Mouse (Mus musculus) monocyte, adult 5-6 weeks (primary cell): ENCODE data around the gene Polr3b. TPM values are rescaled to one million over a fixed set of nuclear protein-coding genes. Genes with fewer than 3 reads are reported as not detected.
A peak's percentile ranks its signal among the peaks of the same experiment; 100 is the strongest.

Experiments
- ATAC-seq: fragments of 153-309, 156-312 bp; replicated peaks from 2 replicates; pipeline ENCODE4 v1.8.0; 2017; ENCODE audit warnings: mild to moderate bottlenecking; ENCODE audit not compliant: low TSS enrichment, insufficient number of reproducible peaks, severe bottlenecking, poor library complexity, low FRiP score
- total RNA-seq: library from RNA; stranded (forward); fragments of 200-1000, 200-491, 200-594 nt; gene quantifications from 3 replicates; pipeline ENCODE4 v1.2.3, GENCODE M21; 2017

Polr3b gene
- total RNA-seq, 1 experiment from 2014 or later: 19.0 TPM

DNA sequence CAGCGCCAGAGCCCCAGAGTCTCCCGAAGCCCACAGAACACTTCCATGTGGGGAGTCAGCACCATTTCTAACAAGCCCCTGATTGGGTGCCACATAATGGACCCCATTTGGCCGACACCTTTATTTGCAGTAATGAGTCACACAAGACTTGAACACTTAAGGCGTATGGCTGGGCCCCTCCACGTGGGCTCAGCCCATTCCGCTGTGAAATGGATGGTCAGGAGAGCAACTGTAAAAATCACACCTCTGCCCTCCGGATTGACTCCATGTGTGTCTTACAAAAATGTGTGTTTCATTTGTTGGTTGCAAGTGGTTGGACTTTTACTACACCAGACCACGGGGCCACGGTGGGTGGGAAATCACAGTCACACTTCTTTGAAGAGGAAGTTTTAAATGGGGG lies 108.9 kb downstream of the Polr3b start:
- ATAC-seq: no peak

DNA sequence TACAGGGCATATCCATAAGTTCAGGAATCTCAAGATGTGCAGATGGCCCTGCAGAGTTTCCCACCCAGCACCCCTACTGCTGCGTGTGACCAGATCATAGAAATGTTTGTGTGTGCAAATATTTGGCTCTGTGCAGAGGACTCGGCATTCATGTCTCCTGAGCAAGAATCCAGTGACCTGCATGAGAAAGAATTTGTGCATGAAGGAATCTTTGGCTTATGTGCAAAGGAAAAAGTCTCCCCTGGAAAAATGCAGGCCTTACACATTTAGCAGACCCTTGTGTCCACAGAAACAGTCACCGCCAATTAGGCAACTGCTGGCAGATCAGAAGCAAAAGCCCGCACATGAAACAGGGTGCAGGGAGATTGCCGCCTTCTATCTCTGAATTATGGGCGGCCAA lies 111.4 kb downstream of the Polr3b start:
- no peak for ATAC-seq

DNA sequence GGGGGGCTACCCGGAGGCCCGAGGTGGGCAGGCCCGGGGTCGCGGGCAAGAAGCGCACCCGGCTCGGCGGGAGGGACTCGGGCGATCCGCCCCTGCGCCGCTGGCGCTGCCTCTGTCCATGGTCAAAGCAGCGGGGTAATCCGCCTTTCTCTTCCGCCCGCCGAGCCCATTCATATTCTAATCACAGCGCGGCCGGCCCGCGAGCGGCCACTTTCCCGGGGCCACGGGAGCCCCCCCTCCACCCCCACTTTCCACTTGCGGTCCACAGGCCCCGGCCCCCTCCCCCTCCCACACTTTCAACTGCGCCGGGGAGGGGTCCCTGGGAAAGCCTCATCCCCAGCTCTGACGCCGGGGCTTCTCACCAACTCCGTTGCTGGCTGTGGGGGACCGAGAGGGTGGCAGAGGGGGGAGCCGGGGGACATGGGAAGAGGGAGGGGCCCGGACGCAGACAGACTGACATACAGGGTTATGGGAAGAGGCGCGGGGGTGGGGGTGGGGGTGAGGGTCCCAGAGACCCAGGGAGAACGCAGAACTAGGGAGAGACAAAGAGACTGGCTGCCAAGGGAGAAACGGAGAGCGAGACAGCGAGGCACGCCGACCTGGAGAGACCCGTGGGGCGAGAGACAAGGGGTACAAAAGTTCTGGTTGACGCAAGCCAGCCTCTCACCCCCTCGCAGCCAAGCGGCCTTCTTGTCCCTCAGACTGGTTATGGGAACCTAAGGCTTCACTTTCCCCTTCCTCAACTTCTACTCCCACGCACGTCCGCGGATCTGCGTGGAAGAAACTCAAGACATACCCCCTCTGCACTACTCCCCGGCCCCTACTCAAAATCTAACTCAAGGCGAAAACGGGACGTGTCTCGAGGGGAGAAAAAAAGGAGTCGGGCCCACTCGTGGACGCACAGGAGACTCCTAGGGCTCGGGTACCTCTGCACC lies 133.0 kb downstream of the Polr3b start:
- no peak for ATAC-seq

DNA sequence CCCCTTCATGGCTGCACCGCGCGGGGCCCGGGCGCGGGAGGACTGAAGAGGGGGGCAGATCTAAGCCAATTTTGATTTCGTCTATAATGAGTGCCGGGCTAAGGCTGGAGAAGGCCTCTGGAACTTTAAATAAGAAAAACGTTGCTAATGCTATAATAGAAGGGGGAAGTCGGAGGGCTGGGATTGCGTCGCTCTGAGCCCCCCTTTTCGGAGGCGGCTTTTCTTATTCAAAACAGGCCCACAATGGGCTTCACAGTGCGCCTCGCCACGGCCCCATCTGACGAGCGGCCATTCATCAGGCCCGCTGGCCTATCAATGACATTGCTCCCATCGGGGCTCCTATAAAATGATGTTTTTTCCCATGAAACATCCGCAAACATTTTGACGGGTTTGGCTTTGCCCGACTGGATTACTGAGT lies 133.7 kb downstream of the Polr3b start, which contains the start of gene Rfx4:
Rfx4 (plus strand) TSS at position 277 of the 418 bp plus-strand sequence.
- no peak for ATAC-seq

DNA sequence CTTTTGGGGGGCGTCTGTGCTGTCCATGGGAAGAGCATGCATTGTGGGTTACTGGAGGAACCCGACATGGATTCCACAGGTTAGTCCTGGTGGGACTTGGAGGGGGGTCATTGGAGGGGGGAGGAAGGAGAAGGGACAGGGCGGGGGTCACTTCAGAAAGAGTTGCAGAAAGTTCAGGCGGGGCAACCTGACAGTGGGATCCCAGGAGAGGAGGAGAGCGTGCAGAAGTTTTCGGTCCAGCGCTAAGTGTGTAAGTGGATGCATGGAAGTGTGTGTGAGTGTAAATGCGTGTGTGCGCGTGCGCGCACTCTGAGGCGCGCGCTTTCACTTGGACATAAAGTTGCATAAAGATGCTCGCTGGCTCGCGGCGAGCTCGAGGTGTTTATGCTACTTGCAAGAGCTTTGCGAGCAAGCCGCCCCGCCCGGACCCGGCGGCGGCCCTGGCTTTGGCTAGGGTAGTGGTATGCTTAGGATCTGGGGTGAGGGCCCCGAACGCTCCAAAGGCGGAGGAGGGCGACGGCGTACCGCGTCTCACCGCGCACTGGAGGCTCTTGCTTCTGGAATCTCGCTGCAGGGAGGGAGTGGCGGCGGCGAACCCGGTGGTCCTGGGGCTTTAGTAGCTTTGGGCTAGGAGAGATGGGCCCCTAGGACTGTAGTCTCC lies 134.5 kb downstream of the Polr3b start:
- no peak for ATAC-seq

DNA sequence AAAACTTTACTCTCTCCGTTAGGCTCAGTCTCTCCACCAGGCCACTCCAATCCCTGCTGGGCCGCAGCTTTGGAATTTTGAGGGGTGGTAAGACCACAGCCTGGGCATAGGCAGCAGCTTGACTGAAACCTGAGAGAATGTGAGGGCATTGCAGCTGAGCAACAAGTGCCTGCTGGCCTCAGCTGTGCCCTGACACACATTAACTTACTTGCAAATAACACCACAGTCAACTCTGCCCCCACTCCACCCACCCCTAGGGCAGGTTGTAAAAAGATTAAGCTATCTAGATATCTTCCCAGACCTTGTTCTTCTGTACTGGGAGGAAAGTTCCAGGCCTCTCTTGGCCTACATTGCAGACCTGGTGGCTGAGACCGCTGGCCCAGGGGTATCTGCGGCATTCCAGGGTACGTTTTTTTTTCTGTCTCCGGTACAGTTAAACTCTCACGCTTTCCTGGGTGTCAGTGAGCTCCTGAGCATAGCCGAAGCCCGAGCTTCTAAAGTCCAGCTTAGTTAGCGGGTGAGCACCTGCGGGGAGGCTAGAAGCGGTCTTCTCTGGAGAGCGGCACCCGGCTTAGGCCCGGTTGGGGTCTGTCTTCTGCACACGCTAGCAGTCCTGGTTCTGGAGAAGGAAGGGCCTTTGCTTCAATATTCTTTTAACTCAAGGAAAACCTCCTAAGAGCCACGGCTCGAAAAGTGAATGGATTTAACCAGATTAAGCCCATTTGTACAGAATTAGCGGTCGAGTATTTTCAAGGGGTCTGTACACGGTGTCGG lies 135.5 kb downstream of the Polr3b start:
- no peak for ATAC-seq

DNA sequence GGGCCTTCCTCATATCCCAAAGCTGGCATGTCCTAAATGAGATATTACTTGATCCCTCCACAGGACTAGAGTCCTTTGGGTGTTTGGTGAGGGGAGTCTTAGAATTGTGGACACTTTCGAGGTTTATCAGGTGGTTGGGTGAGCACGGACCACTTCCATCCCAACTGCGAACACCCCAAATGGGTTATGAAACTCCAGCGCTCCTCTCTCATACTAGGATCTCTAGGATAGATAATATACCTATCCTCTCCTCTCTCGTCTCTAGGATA lies 136.0 kb downstream of the Polr3b start:
- ATAC-seq: no peak

DNA sequence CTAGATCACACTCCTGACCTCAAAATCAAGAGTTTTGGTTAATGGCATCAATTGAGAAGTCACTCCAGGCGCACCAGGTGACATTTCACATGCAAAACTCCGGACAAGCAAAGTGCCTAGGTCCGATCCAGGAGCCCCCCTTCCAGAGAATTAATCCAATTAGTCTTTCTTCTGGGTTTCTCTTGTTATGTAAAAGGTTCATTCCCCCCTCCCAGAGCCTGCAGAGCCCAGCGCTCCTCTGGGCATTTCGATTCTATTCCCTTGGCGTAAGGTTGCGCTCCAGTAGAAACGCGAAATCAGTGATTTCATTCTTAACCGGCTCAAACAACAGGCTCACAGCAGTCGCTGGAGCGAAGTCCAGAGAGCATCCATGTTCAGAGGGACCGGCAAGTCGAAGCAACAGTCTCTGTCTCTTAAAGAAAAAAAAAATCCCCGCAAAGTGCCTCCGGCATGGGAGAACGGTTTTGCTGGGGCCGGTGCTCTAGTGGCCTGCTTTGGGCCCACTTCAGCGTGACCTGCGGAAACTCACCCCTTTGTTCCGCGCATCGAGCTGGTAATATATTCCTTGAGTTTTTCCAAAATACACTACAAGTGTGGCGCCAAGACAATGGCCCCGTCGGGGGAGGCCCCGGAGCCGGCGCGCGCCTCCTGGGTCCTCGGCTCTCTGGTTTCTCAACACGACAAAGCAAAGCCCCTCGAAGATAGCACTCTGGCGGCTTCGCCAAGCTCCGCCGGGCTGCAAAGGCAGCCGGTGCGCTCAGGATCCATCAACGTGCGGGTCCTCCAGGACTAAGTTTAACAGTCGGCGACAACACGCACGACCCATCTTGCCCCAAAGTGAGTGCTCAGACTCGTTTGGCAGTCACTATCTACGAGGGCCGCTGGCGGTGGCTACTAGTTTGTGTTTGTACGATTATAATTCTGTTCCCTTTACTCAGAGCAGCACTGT lies 136.7 kb downstream of the Polr3b start:
- ATAC-seq: no peak

DNA sequence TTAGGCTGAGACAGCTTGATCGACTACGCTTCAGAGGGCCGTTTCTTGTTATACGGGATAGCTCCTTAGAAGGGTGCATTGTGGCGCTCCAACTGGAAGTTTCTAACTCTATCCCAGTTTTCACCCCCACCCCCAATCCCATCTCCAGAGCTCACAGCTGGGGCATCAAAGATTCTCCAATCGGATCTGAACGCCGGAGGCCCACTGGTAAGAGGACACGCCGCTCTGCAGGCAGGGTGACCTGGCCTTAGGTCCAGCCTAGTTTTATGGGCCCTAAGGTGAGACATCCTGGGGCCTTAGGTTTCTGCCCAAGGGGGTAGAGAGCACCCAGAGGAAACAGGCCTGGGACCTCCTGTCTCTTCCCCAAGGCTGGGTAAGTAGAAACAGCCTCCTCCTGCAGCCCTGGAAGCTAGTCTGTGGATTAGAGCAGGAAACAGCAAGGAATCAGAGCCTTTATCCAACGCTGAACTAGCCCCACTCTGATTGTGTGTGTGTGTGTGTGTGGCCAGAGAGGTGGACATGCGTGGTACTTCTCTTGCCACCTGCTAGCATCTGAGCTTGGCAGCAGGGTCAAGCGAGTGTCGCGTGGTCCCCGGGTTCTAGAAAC lies 137.5 kb downstream of the Polr3b start:
- ATAC-seq: no peak

DNA sequence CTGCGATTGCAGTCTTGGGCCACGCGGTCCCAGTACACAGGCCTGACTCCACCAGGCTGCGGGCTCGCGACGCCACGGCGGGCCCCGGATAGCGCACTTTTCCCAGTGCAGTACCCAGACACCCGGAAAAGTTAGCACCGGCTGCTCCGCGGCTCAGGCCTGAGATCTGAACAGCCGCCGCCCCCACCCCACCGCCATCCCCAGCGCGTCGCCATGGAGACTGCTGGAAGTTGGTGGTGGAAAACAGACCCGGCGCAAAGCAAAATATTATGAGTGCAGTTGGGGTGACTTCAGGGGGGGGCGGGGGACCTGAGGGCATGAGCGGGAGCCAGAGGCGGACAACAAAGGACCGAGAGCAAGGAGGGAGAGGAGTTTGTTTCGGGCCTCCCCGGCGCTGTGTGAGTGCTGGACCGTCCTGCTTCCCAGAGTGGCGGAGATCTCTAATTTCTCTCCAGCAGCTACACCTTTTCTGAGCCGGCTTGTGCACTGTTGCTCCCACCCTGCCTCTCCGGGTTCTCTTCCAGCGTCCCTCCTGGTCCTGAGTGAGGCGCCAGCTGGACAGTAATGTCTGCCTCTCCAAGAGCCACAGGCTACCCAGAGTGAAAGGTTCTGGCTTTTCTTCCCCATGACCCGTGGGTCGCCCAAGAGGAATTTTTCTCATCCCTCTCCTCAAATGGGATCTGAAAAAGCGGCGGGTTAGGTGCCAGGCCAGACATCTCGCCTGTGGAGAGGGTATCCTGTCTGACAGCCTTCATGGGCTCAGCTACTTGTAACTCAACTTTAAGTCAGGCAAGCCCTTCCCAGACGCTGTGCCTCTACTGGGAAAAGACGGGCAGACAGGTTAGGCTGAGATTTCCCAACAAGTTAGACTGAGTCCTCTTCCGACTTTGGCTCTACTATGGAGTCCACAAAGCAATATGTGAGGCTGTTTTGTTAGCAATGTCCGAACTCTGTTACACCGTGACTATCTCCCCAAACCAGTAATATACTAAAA lies 138.3 kb downstream of the Polr3b start:
- no peak for ATAC-seq

DNA sequence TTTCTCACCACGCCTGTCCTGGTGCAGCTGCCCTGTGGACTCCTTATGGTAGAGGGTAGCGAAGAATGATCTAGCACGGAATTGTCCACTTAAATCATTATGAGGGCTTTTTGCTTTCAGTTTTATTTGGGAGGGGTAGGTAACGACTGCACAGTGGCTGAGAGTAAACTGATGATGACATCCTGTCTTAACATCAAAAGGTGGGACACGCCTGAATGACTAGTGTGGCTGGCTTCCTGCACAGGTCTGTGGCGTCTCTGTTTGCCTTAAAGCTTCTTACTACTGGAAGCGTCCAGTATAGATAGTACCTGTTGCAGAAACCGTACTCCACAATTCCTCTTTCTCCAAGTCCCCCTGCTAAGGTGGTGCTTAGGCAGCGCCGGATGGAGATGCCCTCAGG lies 146.7 kb downstream of the Polr3b start:
- no peak for ATAC-seq

DNA sequence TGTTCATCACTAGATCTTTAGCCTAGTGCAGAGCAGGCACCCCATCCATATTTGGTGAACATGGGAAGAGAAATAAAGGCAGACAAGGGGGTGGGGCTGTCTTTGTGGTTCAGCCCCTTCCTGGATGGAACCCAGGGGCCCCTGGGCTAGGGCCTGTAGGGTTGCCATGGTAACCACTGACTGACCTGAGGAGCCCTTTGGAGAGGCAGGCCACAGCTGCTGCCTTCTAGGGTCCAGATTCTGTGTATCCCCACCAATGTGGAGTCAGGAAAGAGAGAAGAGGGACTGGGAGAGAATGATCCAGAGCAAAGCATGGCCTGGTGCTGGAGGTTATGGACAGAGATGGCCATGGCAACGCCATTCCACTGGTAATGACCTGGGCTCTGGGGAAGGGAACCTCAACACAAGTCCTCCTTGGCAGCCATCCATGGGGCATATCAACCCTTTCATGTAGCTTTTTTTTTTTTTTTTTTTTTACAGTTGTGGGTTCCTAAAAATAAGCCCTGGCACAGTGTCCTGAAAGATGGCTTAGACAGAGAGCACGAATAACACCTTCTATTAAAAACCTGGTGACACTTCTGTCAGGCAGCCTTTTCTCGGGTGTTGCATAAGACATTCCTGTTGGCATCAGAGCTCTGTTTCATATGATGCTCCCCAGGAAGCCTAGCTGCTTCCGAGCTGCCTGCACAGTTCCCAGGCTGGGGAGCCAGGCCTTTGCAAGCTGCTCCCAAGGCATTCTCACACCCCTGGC lies 150.5 kb downstream of the Polr3b start:
- no peak for ATAC-seq

DNA sequence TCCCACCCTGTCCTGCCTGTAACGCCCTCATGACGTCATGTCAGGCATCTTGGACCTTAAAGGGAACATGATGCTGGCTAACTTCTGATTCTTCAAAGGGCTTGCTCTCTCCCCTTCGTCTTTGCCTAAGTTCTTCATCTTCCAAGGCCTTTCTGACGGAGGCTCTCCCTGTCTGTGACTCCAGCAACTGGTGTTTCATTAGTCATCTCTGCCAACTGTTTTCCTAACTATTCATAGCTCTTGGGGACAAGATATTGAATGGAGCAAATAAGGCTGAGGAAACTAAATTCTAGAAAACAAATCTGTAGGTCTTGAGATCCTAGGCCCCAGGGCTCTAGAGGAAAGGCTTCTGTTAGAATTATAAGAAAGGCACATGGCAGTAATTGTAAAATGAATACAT lies 151.8 kb downstream of the Polr3b start:
- no peak for ATAC-seq

DNA sequence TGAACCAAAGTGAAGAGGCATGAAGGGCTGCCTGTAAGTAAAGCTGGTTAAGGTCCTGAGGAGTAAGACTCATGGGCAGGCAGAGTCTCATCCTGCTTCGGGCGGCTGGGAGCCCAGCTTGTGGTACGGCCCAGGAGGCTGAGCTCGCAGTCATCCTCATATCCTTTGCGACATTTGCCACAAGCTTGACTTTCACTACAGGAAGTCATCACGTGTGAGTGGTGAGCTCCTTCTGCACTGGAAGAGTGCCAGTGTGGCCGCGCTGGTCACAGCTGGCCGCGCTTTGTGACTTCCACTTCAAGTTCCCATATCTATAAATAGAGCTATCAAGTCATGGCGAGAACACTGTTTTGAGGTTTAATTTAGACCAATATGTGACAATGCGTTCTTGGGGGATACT lies 152.5 kb downstream of the Polr3b start:
- ATAC-seq: peak; percentile 88
